Mouse (Mus musculus) midbrain, embryonic 16.5 days (tissue): Measurements from ENCODE around the gene Cyyr1. TPM values are rescaled to one million over a fixed set of nuclear protein-coding genes. Genes with fewer than 3 reads are reported as not detected.
A peak's percentile ranks its signal among the peaks of the same experiment; 100 is the strongest.

Experiments used
- ATAC-seq: fragments of 200-750 bp; cut with Nextera tagmentation; 2 replicates; pipeline ENCODE4 v1.8.0; 2017; ENCODE audit warnings: moderate TSS enrichment
- H3K27ac ChIP-seq: fragments of 300-500 bp; sonication (generic); 2 replicates; pipeline ENCODE4 v1.5.1; 2014; ENCODE audit warnings: mild to moderate bottlenecking, low read length, mixed read lengths
- H3K27me3 ChIP-seq: fragments of 300-500 bp; sonication (generic); 2 replicates; pipeline ENCODE4 v1.6.1; 2014; ENCODE audit warnings: low read depth, low read length, mixed read lengths; ENCODE audit not compliant: control insufficient read depth, insufficient read depth
- H3K36me3 ChIP-seq: fragments of 300-500 bp; sonication (generic); 2 replicates; pipeline ENCODE4 v1.6.1; 2014; ENCODE audit warnings: mild to moderate bottlenecking, low read length, moderate library complexity, mixed read lengths; ENCODE audit not compliant: control insufficient read depth, insufficient read depth
- H3K4me1 ChIP-seq: fragments of 300-500 bp; sonication (generic); 2 replicates; pipeline ENCODE4 v1.6.1; 2014; ENCODE audit warnings: mild to moderate bottlenecking, low read length, mixed read lengths; ENCODE audit not compliant: control insufficient read depth, insufficient read depth
- H3K4me2 ChIP-seq: fragments of 300-500 bp; sonication (generic); 2 replicates; pipeline ENCODE4 v1.6.1; 2014; ENCODE audit warnings: mild to moderate bottlenecking, low read length, mixed read lengths
- H3K4me3 ChIP-seq: fragments of 300-500 bp; sonication (generic); 2 replicates; pipeline ENCODE4 v1.5.1; 2014; ENCODE audit warnings: low read depth, mild to moderate bottlenecking, low read length, moderate library complexity, mixed read lengths
- H3K9ac ChIP-seq: fragments of 300-500 bp; sonication (generic); 2 replicates; pipeline ENCODE4 v1.6.1; 2014; ENCODE audit warnings: low read depth, low read length, mixed read lengths
- H3K9me3 ChIP-seq: fragments of 300-500 bp; sonication (generic); replicated peaks from 2 replicates; pipeline ENCODE4 v1.6.1; 2014; ENCODE audit warnings: mild to moderate bottlenecking, low read length, mixed read lengths; ENCODE audit not compliant: control insufficient read depth, poor library complexity, severe bottlenecking
- WGBS: fragments of 180-500 bp; shearing (Covaris S2); extraction: QIAGEN DNeasy Blood & Tissue Kit; methylation state at CpG from one replicate; pipeline ENCODE4 v1.1.7; 2014; 5-methylcytosine and 5-hydroxymethylcytosine counted together
- polyA plus RNA-seq: library from polyadenylated mRNA; unstranded; fragments of >200 nt; fragmentation: Nextera tagmentation; extraction: Ambion mirVana; gene quantifications from 2 replicates; pipeline ENCODE4 v1.2.1, GENCODE M21; 2015

Gene Cyyr1
- polyA plus RNA-seq, 1 experiment from 2014 or later, result 1.8 TPM

DNA sequence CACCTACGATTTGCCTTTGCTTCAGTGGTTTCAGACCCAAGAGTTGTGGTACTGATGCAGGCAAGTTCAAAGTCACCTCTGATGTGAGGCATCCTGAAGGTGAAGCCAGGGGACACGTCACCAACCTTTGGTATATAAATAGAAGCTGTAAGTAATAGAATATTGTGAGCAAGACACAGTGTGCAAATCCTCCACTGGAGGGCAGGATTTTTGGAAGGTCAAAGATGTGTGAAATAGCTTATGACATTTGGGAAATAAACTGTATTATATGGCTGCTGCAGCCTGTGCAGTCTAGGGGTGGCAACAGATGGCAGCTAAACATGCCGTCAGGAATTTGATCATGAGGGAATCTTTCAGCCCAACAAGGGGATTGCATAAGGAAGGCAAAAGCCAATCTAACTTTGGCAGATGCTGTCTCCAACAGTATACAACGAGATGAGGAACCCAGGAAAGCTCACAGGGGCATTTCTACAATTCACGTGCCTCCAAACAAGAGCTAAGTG lies 65.0 kb downstream of the Cyyr1 start:
- Histone ChIP-seq H3K36me3 (no peaks in the 10 kb centered on the region), H3K27me3 (no peaks in the 10 kb centered on the region), H3K9me3 (no peaks in the 10 kb centered on the region), H3K4me2 (no peak overlapping the region), H3K4me3 (no peak overlapping the region), H3K9ac (no peak overlapping the region), H3K4me1 (peaks cover 4% of the 10 kb centered on the region), H3K27ac (no peak overlapping the region)
- no peak for ATAC-seq
- 72% methylated on average over 5 of the region's 5 CpGs for WGBS

DNA sequence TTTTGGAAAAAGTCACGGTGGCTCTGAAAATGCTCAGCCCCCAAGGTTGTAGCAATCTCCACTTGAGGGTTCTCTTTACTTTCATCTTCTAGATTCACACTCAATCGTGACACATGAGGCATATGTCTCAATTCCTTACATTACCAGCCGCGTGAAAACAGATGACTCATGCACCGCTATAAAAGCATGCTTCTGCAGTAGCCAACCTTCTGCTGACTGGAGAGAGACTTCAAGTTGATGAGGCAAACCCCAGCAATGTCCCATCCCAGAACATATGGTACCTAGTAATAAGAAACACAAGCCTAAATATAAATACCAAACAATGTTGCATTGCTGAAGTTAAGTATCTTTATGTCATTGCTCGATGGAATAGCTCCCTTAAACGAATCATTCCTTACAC lies 65.9 kb downstream of the Cyyr1 start:
- 94% methylated on average over 7 of the region's 7 CpGs for WGBS
- Histone ChIP-seq H3K9me3 (no peaks in the 10 kb centered on the region), H3K27me3 (no peaks in the 10 kb centered on the region), H3K4me3 (no peak overlapping the region), H3K9ac (no peak overlapping the region), H3K36me3 (no peaks in the 10 kb centered on the region), H3K4me2 (no peak overlapping the region), H3K4me1 (peaks cover 4% of the 10 kb centered on the region), H3K27ac (no peak overlapping the region)
- ATAC-seq, result no peak

- no peak overlapping the region for H3K9ac ChIP-seq
- WGBS, result 66% methylated on average over 4 of the region's 4 CpGs
- H3K27me3 ChIP-seq, result no peaks in the 10 kb centered on the region
- peaks cover 4% of the 10 kb centered on the region for H3K4me1 ChIP-seq
- H3K4me3 ChIP-seq, result no peak overlapping the region
- H3K9me3 ChIP-seq, result no peaks in the 10 kb centered on the region
- H3K4me2 ChIP-seq, result no peak overlapping the region
- no peaks in the 10 kb centered on the region for H3K36me3 ChIP-seq
- ATAC-seq, result peak; percentile 64; the same call in 1 of the 2 replicates
- H3K27ac ChIP-seq, result no peak overlapping the region
These were observed 68.6 kb downstream of the Cyyr1 start for GRCm38 (mm10) chr16:85484557-85484956.

DNA sequence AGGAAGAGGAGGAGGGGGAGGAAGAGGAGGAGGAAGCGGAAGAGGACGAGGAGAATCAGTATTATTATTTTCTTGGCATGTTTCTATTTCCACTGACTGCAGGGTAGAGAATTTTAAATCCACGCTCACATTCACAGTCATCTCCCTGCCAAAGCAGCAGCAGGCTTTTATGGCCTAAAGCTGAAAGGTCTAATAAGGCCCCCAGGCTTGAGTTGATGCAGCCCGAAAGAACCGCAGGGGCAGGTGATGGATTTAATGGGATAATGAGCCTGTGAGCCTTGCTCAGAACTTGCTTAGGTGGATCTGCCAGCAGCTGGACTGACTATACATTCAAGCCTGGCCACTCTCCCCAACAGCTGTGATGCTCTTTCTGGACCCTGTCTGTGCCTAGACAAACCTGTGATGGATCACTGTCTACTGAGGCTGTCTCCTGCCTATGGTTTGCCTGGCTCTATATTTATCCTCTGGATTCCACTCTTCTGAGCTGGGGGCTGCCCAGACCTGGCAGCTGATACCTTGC lies 78.6 kb downstream of the Cyyr1 start:
- Histone ChIP-seq H3K9ac (no peak overlapping the region), H3K36me3 (no peaks in the 10 kb centered on the region), H3K27ac (peak overlapping the region; percentile 34; the same call in 1 of the 2 replicates), H3K4me1 (0 out of 2 replicates have a peak, but pooled peaks cover 4% of the 10 kb centered on the region), H3K4me3 (no peak overlapping the region), H3K9me3 (no peaks in the 10 kb centered on the region), H3K4me2 (no peak overlapping the region), H3K27me3 (no peaks in the 10 kb centered on the region)
- ATAC-seq, result peak; percentile 60; the same call in 1 of the 2 replicates
- WGBS, result 50% methylated on average over 5 of the region's 5 CpGs

GRCm38 (mm10) chr16:85470057-85470456 lies 83.1 kb downstream of the Cyyr1 start:
- no peak overlapping the region for H3K9ac ChIP-seq
- H3K4me1 ChIP-seq, result 0 out of 2 replicates have a peak, but pooled peaks cover 4% of the 10 kb centered on the region
- no peak overlapping the region for H3K4me2 ChIP-seq
- no peaks in the 10 kb centered on the region for H3K36me3 ChIP-seq
- H3K27ac ChIP-seq, result no peak overlapping the region
- H3K4me3 ChIP-seq, result no peak overlapping the region
- 91% methylated on average over 4 of the region's 4 CpGs for WGBS
- H3K9me3 ChIP-seq, result no peaks in the 10 kb centered on the region
- no peaks in the 10 kb centered on the region for H3K27me3 ChIP-seq
- no peak for ATAC-seq

DNA sequence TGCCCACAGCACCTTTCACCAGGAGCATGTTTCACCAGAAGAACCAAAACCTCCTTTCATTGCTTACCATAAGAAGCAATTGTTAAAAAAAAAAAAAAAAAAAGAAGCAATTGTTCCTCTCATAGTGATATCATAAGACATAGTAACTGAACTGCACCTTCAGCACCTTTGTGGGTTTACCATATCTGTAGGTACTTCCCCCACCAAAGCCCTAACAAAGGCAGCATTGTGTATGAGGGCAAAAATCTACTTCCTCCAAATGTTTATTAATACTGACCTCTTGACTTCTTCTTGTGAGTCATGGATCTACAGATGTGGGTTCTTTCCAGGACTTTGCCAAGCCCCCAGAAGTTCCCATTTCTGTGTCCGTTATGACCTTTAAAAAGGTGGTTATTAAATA lies 98.2 kb downstream of the Cyyr1 start:
- WGBS, result 91% methylated on average over 1 of the region's 1 CpGs
- no peak overlapping the region for H3K4me3 ChIP-seq
- no peaks in the 10 kb centered on the region for H3K4me1 ChIP-seq
- H3K27me3 ChIP-seq, result no peaks in the 10 kb centered on the region
- no peak overlapping the region for H3K27ac ChIP-seq
- H3K9ac ChIP-seq, result no peak overlapping the region
- no peaks in the 10 kb centered on the region for H3K9me3 ChIP-seq
- no peaks in the 10 kb centered on the region for H3K36me3 ChIP-seq
- H3K4me2 ChIP-seq, result no peak overlapping the region
- ATAC-seq, result no peak

DNA sequence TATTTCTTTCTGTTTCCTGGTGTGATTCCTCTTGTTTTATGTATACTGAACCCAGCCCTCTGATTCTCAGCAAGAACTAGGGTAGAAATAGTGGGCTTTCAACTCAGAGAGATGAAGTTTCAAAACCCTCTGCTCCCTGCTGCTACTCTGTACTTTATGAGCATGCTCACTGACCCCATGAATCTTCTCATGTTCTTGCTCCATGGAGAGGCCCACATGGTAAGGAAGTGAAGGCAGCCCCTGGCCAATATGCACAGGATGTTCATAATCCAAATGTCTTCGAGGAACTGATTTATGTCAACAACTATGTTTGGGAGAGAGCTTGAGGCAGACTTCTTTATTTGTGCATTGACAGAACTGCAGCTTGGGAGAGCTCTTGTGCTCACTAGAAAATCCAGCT lies 106.9 kb downstream of the Cyyr1 start:
- Histone ChIP-seq H3K27me3 (no peaks in the 10 kb centered on the region), H3K9ac (no peak overlapping the region), H3K36me3 (no peaks in the 10 kb centered on the region), H3K27ac (no peak overlapping the region), H3K9me3 (no peaks in the 10 kb centered on the region), H3K4me2 (no peak overlapping the region), H3K4me1 (no peaks in the 10 kb centered on the region), H3K4me3 (no peak overlapping the region)
- WGBS, result 75% methylated on average over 1 of the region's 1 CpGs
- no peak for ATAC-seq

- 77% methylated on average over 3 of the region's 3 CpGs for WGBS
- H3K4me1 ChIP-seq, result no peaks in the 10 kb centered on the region
- H3K9me3 ChIP-seq, result no peaks in the 10 kb centered on the region
- no peaks in the 10 kb centered on the region for H3K36me3 ChIP-seq
- no peak overlapping the region for H3K4me2 ChIP-seq
- no peak overlapping the region for H3K9ac ChIP-seq
- H3K27me3 ChIP-seq, result no peaks in the 10 kb centered on the region
- no peak overlapping the region for H3K27ac ChIP-seq
- ATAC-seq, result no peak
- H3K4me3 ChIP-seq, result no peak overlapping the region
These were observed 107.4 kb downstream of the Cyyr1 start for GRCm38 (mm10) chr16:85445801-85446200.

- Histone ChIP-seq H3K4me3 (no peak overlapping the region), H3K27me3 (no peaks in the 10 kb centered on the region), H3K4me1 (no peaks in the 10 kb centered on the region), H3K27ac (no peak overlapping the region), H3K9ac (no peak overlapping the region), H3K36me3 (no peaks in the 10 kb centered on the region), H3K4me2 (no peak overlapping the region), H3K9me3 (no peaks in the 10 kb centered on the region)
- WGBS, result 66% methylated on average over 2 of the region's 2 CpGs
- no peak for ATAC-seq
These were observed 117.8 kb downstream of the Cyyr1 start for GRCm38 (mm10) chr16:85435427-85435826.
